Mouse (Mus musculus) ES-E14 (cell line): ENCODE measurements at regions not wholly inside any gene's neighbourhood (a gene's known extent, or its start where the extent isn't known, plus 50 kb on each side); places are given as distances from the start of the nearest gene placed in this dataset.

ENCODE experiments used
- DNase-seq: peaks from one replicate; pipeline ENCODE4 v3.0.0-alpha.2; 2013; ENCODE audit warnings: low read depth, low spot score
- H3K27ac ChIP-seq: 2 replicates; pipeline ENCODE4 v1.5.1; 2012; ENCODE audit warnings: low read depth, mild to moderate bottlenecking, low read length, moderate library complexity, mixed read lengths; ENCODE audit not compliant: poor library complexity, insufficient read depth, severe bottlenecking
- H3K36me3 ChIP-seq: 2 replicates; pipeline ENCODE4 v1.6.1; 2012; ENCODE audit warnings: mild to moderate bottlenecking, low read length, moderate library complexity, mixed read lengths; ENCODE audit not compliant: control insufficient read depth, poor library complexity, insufficient read depth, severe bottlenecking
- H3K4me1 ChIP-seq, 2 experiments: fragments of 150-350 bp in 1 of 2; sonication (generic) in 1 of 2; 2 replicates each; pipeline ENCODE4 v1.6.1; 2012; ENCODE audit warnings: low read length in 2 of 2, mild to moderate bottlenecking in 1 of 2, mixed read lengths in 1 of 2; ENCODE audit not compliant: control insufficient read depth in 2 of 2, insufficient read depth in 2 of 2, poor library complexity in 1 of 2
- H3K4me3 ChIP-seq, 2 experiments: fragments of 150-350 bp in 1 of 2; sonication (generic) in 1 of 2; 2 replicates each; pipeline ENCODE4 v1.5.1; 2012; ENCODE audit warnings: low read length in 2 of 2, low read depth in 1 of 2, mild to moderate bottlenecking in 1 of 2, mixed read lengths in 1 of 2; ENCODE audit not compliant: insufficient read depth in 1 of 2, poor library complexity in 1 of 2, severe bottlenecking in 1 of 2
- H3K9ac ChIP-seq: 2 replicates; pipeline ENCODE4 v1.6.1; 2012; ENCODE audit warnings: low read depth, mild to moderate bottlenecking, low read length, mixed read lengths; ENCODE audit not compliant: poor library complexity, insufficient read depth, severe bottlenecking
- H3K9me3 ChIP-seq: fragments of 150-350 bp; sonication (generic); 2 replicates; pipeline ENCODE4 v1.6.1; 2012; ENCODE audit warnings: low read depth, mild to moderate bottlenecking, low read length; ENCODE audit not compliant: control insufficient read depth, insufficient read depth
- CHD2 ChIP-seq: IDR thresholded peaks from 2 replicates; pipeline ENCODE4 v1.6.1; 2014; ENCODE audit warnings: mild to moderate bottlenecking, low read depth, low read length, inconsistent platforms
- HCFC1 ChIP-seq: IDR thresholded peaks from 2 replicates; pipeline ENCODE4 v1.6.1; 2012; ENCODE audit warnings: low read length, inconsistent platforms, borderline replicate concordance; ENCODE audit not compliant: insufficient read depth
- MAFK ChIP-seq: IDR thresholded peaks from 2 replicates; pipeline ENCODE4 v1.6.1; 2014; ENCODE audit warnings: mild to moderate bottlenecking, low read depth, low read length, inconsistent platforms; ENCODE audit not compliant: insufficient read depth
- ZC3H11A ChIP-seq: IDR thresholded peaks from 2 replicates; pipeline ENCODE4 v1.6.1; 2012; ENCODE audit warnings: low read depth, mild to moderate bottlenecking, inconsistent platforms, low read length, borderline replicate concordance
- ZNF384 ChIP-seq: IDR thresholded peaks from 2 replicates; pipeline ENCODE4 v1.6.1; 2012; ENCODE audit warnings: low read depth, low read length, inconsistent platforms
- in situ Hi-C, 2 experiments: fragments of 600-800 bp; cut with MboI; formaldehyde crosslinking; loops; one replicate each; pipeline ENCODE4 v1.15.1; 2025; ENCODE audit warnings: low sequenced_read_pairs in 2 of 2, inconsistent platforms in 1 of 2; ENCODE audit not compliant: unreplicated experiment in 2 of 2

DNA sequence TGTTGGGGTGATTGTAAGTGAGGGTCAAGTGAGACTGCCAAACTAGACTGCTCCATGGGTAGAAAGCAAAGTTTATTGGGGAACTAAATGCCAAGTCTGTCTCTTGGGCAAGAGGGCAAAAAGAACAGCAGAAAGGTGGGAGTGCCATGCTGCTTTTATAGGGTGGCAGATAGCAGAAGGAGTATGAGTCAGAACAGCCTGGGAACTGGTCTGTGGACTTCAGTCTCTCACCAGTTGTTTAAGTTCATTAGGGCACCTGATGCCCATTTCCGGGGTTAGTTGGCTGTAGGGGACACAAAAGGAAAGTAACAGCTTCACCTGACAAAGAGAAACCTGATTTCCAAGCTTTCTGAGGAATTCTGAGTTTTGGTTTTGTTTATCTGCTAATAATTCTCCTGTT lies 506.3 kb upstream of the Gm765 start:
- Histone ChIP-seq H3K4me3 (no peak overlapping the region), H3K9me3 (no peaks in the 10 kb centered on the region), H3K9ac (no peak overlapping the region), H3K4me1 (no peaks in the 10 kb centered on the region), H3K27ac (no peak overlapping the region), H3K36me3 (no peaks in the 10 kb centered on the region)
- TF ChIP-seq HCFC1 (no peak), ZNF384 (no peak), CHD2 (no peak), MAFK (no peak), ZC3H11A (no peak)
- in situ Hi-C loops, result no loop called here
- no peak for DNase-seq

DNA sequence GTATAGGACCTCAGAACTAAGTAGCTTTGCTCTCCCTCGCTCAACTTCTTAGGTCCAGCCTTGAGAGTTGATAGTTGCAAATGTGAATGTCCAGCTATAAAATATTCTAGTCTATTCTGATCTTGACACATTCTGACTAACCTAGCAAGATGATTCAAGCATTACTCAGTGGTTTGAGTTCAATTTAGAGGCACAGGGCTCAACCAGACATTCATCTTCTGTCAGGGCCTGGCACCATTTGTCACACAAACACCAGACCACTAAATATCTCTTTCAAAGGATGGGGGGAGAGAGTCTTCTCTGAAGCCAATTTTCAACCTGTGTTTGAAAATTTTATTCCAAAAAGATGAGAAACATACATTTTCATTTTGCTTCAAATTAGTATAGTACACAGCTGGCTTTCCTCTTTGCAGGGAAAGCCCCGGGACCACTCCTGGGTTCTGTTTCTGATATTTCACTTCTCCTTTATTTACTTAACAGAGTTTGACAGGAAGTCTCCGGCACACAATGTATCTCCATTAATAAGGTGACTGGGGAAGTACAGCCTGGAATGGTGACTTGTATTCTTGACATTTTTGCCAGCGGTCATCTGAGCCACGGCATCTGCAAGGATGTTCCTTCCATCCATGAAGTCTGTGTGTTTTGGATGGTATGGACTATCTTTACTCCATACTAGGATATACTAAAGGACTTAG lies 503.6 kb upstream of the Gm765 start:
- H3K9me3 ChIP-seq, result no peaks in the 10 kb centered on the region
- H3K27ac ChIP-seq, result no peak overlapping the region
- no peak for DNase-seq
- H3K4me1 ChIP-seq, result peaks cover 0 to 2% of the 10 kb centered on the region in 2 experiments; a peak in 1 of 4 replicates
- no peak for TF ChIP-seq MAFK
- H3K36me3 ChIP-seq, result no peaks in the 10 kb centered on the region
- no peak overlapping the region for H3K4me3 ChIP-seq
- in situ Hi-C loops, result no loop called here
- no peak overlapping the region for H3K9ac ChIP-seq

DNA sequence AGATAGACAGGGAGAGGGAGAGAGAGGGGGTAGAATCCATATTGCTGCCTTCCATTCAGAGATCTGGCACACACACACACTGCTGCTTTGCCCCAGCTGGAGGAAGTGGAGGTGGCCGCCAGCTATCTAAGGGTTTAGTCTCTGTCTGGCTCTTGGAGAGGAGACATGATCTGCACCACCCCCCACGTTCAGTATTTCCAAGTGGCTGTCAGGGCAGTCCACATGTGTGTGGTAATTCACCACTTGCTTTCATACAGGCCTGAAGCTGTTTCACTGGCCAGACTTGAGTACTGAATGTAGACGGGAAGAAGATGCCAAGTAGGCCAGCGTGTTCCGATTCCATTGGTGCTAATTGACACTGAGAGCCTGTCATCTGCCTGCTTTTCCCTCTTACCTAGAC lies 501.0 kb upstream of the Gm765 start:
- no peaks in the 10 kb centered on the region for H3K9me3 ChIP-seq
- no peak for DNase-seq
- H3K4me1 ChIP-seq, result peaks cover 0 to 2% of the 10 kb centered on the region in 2 experiments; a peak in 1 of 4 replicates
- H3K4me3 ChIP-seq, result no peak overlapping the region
- H3K36me3 ChIP-seq, result no peaks in the 10 kb centered on the region
- no peak overlapping the region for H3K9ac ChIP-seq
- TF ChIP-seq CHD2, result no peak
- no peak for TF ChIP-seq MAFK
- in situ Hi-C loops, result no loop called here
- H3K27ac ChIP-seq, result no peak overlapping the region

DNA sequence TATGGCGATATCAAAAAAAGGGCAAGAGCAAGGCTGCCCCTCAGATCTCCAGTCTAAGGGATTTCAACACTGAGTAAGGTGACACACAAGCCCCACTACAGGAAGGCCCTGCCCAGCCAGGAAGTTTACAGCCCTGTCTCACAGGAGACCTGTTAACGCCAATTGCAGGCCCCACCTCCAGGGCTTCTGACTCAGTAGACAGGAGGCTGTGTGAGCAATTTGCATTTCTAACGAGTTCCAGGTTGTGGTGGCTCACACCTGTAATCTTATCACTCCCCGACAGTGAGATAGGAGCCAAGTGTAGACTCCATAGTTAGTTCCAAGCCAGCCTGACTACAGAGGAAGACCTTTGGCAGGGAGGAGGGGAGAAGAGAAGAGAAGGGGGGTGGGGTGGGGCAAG lies 500.4 kb upstream of the Gm765 start:
- H3K4me3 ChIP-seq, result no peak overlapping the region
- TF ChIP-seq MAFK (no peak), ZNF384 (no peak)
- in situ Hi-C loops, result no loop called here
- DNase-seq, result no peak
- no peaks in the 10 kb centered on the region for H3K36me3 ChIP-seq
- H3K9ac ChIP-seq, result no peak overlapping the region
- no peaks in the 10 kb centered on the region for H3K9me3 ChIP-seq
- peaks cover 0 to 2% of the 10 kb centered on the region in 2 experiments; a peak in 1 of 4 replicates for H3K4me1 ChIP-seq
- no peak overlapping the region for H3K27ac ChIP-seq

DNA sequence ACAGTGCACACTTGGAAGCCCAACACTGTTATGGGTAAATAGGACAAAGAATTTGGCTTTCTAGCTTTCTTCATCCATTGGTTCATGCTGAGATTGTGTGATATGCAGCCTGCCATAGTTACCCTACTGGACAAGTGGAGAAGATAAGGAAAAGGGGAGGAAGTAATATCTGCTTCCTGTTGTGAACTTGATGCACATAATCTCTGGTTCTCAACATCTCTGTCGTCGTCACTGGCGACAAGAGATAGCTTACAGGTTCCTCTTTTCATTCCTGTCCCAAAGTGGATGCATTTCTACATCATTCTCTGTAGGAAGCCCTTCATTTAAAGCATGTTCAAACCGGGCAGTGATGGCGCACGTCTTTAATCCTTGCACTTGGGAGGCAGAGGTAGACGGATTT lies 491.4 kb upstream of the Gm765 start:
- H3K9ac ChIP-seq, result no peak overlapping the region
- H3K4me1 ChIP-seq, result no peaks in the 10 kb centered on the region
- H3K36me3 ChIP-seq, result no peaks in the 10 kb centered on the region
- TF ChIP-seq ZC3H11A, result no peak
- H3K27ac ChIP-seq, result no peak overlapping the region
- H3K4me3 ChIP-seq, result no peak overlapping the region
- no peaks in the 10 kb centered on the region for H3K9me3 ChIP-seq
- in situ Hi-C loops, result no loop called here
- DNase-seq, result no peak
